Mouse (Mus musculus) inflammation-experienced regulatory T-cells (primary cell): Measurements from ENCODE around the gene Rhox2g. TPM values are rescaled to one million over a fixed set of nuclear protein-coding genes. Genes with fewer than 3 reads are reported as not detected.

Experiments used
- polyA plus RNA-seq, 2 experiments: library from polyadenylated mRNA; unstranded; fragments of 100-300 nt; shearing (Covaris generic); gene quantifications; one replicate each; pipeline ENCODE4 v1.2.1; 2017

The Rhox2g gene
- not detected for polyA plus RNA-seq

DNA sequence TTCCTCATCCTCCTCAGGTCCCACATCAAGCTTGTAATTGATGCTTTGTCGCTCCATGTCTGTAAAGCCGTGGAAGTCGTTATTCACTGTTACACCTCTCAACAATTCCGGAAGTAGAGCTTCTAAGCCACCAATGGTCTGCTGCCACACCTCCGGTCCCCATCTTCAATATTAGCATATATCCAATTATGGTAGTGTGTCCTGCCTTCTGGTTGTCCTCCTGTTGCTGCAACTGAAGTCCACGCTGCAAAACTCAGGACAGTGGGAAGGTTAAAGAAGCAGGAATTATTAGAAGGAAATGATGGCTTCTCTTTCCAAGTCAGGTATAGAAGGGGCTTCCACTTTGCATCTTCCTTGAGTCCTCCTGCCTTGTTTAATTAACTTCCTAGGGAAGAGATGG lies at the start of gene Rhox2g:
TSS of gene Rhox2g (minus strand) at position 101 of the 400 bp plus-strand sequence.

GRCm38 (mm10) chrX:37673177-37673576 lies 29.9 kb upstream of the Rhox2g start, which contains the start of gene Rhox2h:
Gene Rhox2h (minus strand): TSS chrX:37673277.

DNA sequence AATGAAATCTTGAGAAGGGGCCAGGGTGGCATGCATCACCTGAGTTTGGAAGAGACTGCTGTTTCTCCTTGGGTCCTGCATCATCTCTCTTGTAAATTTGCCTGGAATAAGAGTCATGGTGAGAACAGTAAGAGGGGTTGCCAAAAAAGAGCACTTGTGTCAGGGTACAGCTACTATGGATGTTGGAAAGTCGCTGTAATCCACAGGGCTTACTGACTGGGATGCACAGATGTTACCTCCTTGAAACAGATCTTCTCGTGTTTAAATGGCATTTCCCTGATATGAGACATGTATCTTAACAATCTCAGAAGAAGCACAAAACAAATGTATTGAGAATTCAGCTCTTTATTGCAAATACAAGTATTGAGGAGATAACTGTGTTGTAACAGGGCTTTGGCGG lies 25.4 kb upstream of the Rhox2g start, which contains the start of gene Rhox3h:
TSS of gene Rhox3h (minus strand) at position 101 of the 400 bp plus-strand sequence.

GRCm38 (mm10) chrX:37651227-37651626 lies 8.0 kb upstream of the Rhox2g start, which contains the start of gene Rhox4g:
Gene Rhox4g (minus strand): TSS chrX:37651327.

DNA sequence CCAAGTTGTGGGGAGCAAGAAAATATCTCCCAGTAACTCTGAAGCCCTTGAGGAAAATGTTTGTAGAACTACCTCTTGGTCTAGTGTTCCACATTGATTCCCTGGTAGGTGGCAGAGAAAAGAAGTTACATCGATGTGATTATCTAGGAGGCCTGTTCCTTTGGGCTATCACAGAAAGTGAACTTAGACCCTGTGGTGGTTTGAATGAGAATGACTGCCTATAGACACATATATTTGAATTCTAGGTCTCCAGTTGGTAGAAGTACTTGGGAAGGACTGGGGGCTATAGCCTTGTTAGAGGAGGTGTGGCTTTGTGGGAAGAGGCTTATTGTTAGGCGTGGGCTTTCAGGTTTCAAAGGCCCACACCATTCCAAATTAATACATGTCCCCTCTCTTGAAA lies 14.8 kb downstream of the Rhox2g start, which contains the start of gene Rhox3g:
TSS of gene Rhox3g (minus strand) at position 101 of the 400 bp plus-strand sequence.

GRCm38 (mm10) chrX:37607604-37608003 lies 35.7 kb downstream of the Rhox2g start, which contains the start of gene Rhox4f:
Gene Rhox4f (minus strand): TSS chrX:37607704.

Other genes with a start within 250 kb of the Rhox2g start
- gene Rhox2b, start 231.4 kb downstream of the Rhox2g start, polyA plus RNA-seq, result not detected
- 1 to 10 TPM in 1 of 2 experiments, not detected in 1; 1.8 TPM for gene Rhox4b, start 211.0 kb downstream of the Rhox2g start, polyA plus RNA-seq
- gene Rhox2c, start 189.8 kb downstream of the Rhox2g start, polyA plus RNA-seq, result not detected
- 1 to 10 TPM in 1 of 2 experiments, not detected in 1; 1.5 TPM for gene Rhox3c, start 184.9 kb downstream of the Rhox2g start, polyA plus RNA-seq
- gene Rhox4c, start 163.1 kb downstream of the Rhox2g start, polyA plus RNA-seq, result under 1 TPM in 1 of 2 experiments, not detected in 1; 0.10 TPM
- not detected for gene Rhox2d, start 150.0 kb downstream of the Rhox2g start, polyA plus RNA-seq
- gene Rhox4d, start 129.1 kb downstream of the Rhox2g start, polyA plus RNA-seq, result under 1 TPM; 0.34 to 0.47 TPM
- gene Rhox2e, start 113.0 kb downstream of the Rhox2g start, polyA plus RNA-seq, result not detected
- not detected for gene Rhox3e, start 101.5 kb downstream of the Rhox2g start, polyA plus RNA-seq
- 1 to 10 TPM in 1 of 2 experiments, under 1 TPM in 1; 0.35 to 2.6 TPM for gene Rhox4e, start 86.1 kb downstream of the Rhox2g start, polyA plus RNA-seq
- gene Rhox2f, start 72.1 kb downstream of the Rhox2g start, polyA plus RNA-seq, result not detected
- gene Rhox3f, start 62.5 kb downstream of the Rhox2g start, polyA plus RNA-seq, result not detected
- not detected for gene Rhox4f, start 35.8 kb downstream of the Rhox2g start, polyA plus RNA-seq
- gene Rhox3g, start 14.9 kb downstream of the Rhox2g start, polyA plus RNA-seq, result not detected
- not detected for gene Rhox4g, start 7.9 kb upstream of the Rhox2g start, polyA plus RNA-seq
- not detected for gene Rhox3h, start 25.3 kb upstream of the Rhox2g start, polyA plus RNA-seq
- gene Rhox2h, start 29.8 kb upstream of the Rhox2g start, polyA plus RNA-seq, result not detected
- gene Rhox5, start 161.4 kb upstream of the Rhox2g start, polyA plus RNA-seq, result not detected
- under 1 TPM in 1 of 2 experiments, not detected in 1; 0.39 TPM for gene Rhox6, start 183.4 kb upstream of the Rhox2g start, polyA plus RNA-seq
- gene Rhox7a, start 188.2 kb upstream of the Rhox2g start, polyA plus RNA-seq, result 1 to 10 TPM in 1 of 2 experiments, under 1 TPM in 1; 0.34 to 1.2 TPM
- not detected for gene Rhox8, start 235.5 kb upstream of the Rhox2g start, polyA plus RNA-seq